Mouse (Mus musculus): ENCODE results near the gene Parp6. TPM values are rescaled to one million over a fixed set of nuclear protein-coding genes. Genes with fewer than 3 reads are reported as not detected.

Gene Parp6
- 23.7 and 25.2 TPM in 2 replicates for polyA plus RNA-seq (2015; fragmentation: Nextera tagmentation; extraction: Ambion mirVana)

- peak; percentile 100 for DNase-seq (ENCODE audit: low spot score)
These were observed at the start of gene Parp6 for GRCm38 (mm10) chr9:59616622-59617306. Parp6 (plus strand) TSS chr9:59617284.

GRCm38 (mm10) chr9:59571852-59572251 is 45.2 kb upstream of the Parp6 start:
- DNase-seq (ENCODE audit: low spot score), result no peak

DNA sequence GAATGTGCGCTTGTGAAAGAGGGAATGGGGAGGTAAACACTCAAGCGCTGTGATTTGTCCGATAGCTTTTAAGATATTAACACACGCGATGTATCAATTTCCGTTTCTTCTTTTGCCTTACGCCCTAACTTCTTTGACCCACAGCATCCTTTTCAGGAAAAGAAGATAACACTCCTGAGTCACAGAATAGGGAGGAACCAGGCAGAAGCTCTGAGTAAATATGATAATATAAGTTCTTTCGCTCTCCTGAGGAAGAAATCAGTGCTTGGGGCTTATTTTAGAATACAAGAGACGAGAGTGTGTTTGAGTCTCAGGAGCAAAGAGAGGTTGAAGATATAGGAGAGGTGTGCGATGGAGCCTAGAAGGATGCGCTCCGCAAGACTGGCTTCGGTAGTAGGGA is 39.7 kb upstream of the Parp6 start:
- DNase-seq (ENCODE audit: low spot score), result no peak

DNA sequence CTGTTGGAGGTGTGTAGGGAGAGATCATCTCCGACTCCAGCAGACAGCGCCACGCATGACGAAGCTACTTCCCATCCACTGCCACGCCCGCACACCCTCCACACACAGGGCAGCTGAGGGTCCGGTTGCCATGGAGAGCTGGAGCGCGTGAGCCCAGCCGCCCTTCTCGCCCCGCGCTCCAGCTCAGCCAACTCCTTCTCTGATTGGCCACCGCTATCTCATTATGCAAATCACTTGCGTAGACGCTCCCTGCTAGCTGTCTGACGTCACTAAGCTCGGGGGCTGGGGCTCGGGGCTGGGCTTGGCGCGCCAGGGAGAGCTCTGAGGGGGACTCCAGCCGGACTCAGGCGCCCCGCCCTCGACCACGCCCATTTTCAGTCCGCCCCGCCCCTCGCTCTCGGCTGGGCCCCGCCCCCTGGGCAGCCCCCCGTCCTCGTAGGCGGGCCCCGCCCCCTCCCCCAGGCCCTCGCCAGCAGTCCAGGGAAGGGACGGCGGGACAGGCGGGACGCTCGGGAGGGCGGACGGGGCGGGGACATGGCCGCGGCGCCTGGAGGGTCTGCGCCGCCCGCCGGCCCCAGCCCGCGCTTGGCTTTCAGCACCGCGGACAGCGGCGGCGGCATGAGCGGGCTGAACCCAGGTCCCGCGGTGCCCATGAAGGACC is 39.1 kb upstream of the Parp6 start, which contains the start of gene Celf6:
Gene Celf6, plus strand, starts transcription at position 74 of the 661 bp plus-strand sequence.
- peak; percentile 92 for DNase-seq (ENCODE audit: low spot score)

GRCm38 (mm10) chr9:59578505-59578867 is 38.6 kb upstream of the Parp6 start:
- DNase-seq (ENCODE audit: low spot score), result no peak

DNA sequence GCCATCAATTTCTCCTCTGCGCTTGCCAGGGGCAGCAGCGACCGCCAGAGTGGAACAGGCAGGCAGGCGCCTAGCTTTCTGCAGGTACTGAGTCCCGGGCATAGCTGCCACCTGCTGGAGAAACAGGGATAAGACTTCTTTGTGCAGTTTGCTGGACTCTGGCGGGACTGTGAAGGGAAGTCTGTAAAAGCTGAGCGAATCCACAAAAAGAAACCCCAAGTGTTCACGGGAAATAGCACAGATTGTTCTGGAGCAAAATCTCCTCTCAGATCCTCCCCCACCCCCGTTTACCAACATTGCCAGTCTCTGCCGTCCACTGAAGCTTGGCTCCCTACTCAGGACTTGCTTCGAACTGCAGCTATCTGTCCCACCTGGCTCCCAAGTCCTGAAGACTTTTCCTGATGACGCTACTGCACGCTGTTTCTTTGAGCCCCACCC is 32.2 kb upstream of the Parp6 start:
- peak; percentile 70 for DNase-seq (ENCODE audit: low spot score)

DNA sequence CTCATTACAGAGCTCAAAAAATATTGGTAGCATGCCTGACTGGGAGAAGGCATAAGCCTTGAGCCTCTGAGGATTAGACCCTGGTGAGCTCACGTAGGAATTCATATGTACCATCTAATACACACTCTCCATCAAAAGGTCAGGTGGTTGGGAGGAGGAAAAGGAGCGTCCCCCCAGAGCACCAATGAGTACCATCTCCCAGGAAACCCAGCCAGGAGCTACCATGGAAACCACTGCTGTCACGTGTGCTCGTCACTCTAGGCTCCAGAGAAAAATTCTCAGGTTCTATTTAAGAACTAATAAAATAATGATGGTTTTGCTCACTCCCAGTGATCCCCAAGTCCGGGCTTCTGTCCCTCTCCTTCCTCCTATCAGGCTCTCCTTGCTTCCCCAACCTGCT is 28.8 kb upstream of the Parp6 start:
- DNase-seq (ENCODE audit: low spot score), result no peak

DNA sequence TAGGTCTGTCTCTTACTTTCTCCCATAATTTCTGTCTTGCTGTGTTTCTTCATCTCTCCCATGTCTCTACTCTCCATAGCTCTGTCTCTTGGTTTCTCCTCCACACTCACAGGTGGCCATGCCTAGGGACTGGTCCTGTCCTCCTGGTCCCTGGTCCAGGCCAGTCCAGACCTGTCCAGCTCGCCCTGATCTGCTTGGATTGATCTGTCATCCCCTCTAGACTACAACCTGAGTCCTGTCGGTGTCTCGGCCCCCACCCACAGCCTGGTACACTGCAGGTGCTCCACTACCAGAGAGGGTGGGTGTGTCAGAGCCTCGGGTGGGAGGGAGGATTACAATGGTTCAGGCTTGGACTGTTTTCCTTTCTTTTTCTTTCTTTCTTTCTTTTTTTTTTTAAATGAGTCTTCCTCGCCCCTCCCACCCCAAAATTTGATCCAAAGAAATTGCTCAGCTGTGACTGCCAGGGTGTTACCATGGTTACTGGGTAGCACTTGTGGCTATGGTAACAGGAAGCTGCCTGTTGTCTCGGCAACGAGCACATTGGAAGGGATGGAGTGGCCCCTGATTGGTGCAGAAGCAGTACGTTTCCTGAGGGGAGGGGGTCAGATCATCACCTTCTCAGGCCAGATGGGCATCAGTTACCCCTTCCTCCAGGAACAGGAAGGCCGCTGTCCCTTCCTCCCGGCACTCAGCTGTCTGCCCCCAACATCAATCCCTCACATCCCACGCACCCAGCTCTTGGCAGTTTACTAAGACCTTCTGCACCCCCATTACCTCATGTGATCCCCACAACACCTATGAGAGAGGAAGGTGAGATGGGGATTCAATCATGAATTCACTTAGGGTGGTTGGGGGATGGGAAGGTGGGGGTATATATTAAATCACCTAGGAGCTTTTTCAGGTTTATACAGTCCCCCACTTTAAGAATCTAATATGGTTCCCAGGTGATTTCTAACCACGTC is 28.1 kb upstream of the Parp6 start:
- DNase-seq (ENCODE audit: low spot score), result peak; percentile 25

- DNase-seq (ENCODE audit: low spot score), result no peak
These were observed 27.2 kb upstream of the Parp6 start for GRCm38 (mm10) chr9:59589703-59590439.

DNA sequence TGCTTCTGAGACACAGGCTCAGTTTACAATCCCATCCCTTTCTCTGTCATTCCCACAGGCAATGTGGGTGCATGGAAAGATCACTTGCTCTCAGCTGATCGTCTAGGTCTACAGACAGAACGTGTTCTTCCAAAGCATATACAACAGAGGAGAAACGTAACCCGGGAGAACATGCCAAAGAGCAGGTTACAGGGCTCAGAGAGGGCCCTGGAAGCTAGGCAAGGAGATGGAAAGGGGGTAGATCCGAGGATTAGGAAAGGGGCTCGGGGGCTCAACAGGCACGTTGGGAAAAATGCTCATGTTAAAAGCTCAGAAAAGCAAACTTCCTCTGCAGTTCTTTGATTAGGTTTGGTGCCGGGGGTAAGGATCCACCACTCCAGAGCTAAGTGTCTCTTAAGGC is 15.4 kb upstream of the Parp6 start:
- no peak for DNase-seq (ENCODE audit: low spot score)

GRCm38 (mm10) chr9:59605967-59606366 is 11.1 kb upstream of the Parp6 start:
- DNase-seq (ENCODE audit: low spot score), result no peak

GRCm38 (mm10) chr9:59610950-59611349 is 6.1 kb upstream of the Parp6 start:
- no peak for DNase-seq (ENCODE audit: low spot score)

DNA sequence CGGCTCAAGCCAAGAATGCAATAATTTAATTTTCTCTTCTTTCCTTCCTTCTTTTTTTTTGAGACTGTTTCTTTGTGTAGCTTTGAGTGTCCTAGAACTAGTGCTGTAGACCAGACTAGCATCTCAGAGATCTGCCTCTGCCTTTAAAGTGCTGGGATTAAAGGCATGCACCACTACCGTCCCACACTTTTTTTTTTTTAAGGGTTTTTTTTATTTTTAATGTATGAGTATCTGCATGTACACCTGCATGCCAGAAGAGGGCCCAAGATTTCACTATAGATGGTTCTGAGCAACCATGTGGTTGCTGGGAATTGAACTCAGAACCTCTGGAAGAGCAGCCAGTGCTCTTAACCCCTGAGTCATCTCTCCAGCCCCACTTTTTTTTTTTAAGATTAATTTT is 1.3 kb upstream of the Parp6 start:
- DNase-seq (ENCODE audit: low spot score), result no peak

- DNase-seq (ENCODE audit: low spot score), result no peak
These were observed 356 bp downstream of the Parp6 start for GRCm38 (mm10) chr9:59617307-59617973.

DNA sequence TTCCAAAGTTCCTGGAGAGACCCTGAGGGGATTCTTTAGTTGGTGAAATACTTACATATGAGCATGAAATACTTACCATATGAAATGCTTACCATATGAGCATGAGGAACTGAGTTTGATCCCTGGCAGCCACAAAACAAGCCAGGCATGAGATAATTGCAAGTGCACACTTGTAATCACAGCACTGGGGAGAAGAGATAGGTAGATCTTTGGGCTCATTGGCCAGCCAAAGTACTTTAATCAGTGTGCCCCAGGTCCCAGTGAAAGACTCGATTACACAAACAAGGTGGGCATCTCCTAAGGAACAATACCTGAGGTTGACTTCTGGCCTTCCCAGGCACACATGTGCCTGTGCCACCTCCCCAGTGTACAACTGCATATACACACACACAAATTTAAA is 21.3 kb downstream of the Parp6 start:
- DNase-seq (ENCODE audit: low spot score), result no peak

- DNase-seq (ENCODE audit: low spot score), result no peak
These were observed 22.9 kb downstream of the Parp6 start for GRCm38 (mm10) chr9:59639936-59640335.

- DNase-seq (ENCODE audit: low spot score), result no peak
These were observed 24.2 kb downstream of the Parp6 start for GRCm38 (mm10) chr9:59641320-59641719.

DNA sequence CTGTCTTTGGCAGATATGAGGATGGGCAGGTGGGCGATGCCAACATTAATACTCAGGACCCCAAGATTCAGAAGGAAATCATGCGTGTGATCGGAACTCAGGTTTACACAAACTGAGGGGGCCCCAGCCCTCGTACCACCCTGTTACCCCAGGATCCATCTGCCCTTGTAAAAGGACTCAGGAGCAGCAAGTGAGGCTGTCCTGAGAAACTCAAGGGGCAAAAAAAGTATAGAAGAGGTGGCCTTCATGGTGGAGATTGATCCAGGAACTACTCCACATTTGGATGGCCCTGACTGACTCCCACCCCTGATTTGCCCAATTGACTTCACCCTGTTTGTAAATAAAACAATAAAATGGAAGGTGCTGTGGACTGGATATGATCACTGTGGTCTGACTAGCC is 32.8 kb downstream of the Parp6 start:
- no peak for DNase-seq (ENCODE audit: low spot score)

GRCm38 (mm10) chr9:59653371-59653770 is 36.3 kb downstream of the Parp6 start:
- DNase-seq (ENCODE audit: low spot score), result no peak

GRCm38 (mm10) chr9:59654450-59654983 is 37.4 kb downstream of the Parp6 start:
- no peak for DNase-seq (ENCODE audit: low spot score)
